Comparison of ENCODE assay signal across 9 mouse cellular contexts in the genomic region with DNA sequence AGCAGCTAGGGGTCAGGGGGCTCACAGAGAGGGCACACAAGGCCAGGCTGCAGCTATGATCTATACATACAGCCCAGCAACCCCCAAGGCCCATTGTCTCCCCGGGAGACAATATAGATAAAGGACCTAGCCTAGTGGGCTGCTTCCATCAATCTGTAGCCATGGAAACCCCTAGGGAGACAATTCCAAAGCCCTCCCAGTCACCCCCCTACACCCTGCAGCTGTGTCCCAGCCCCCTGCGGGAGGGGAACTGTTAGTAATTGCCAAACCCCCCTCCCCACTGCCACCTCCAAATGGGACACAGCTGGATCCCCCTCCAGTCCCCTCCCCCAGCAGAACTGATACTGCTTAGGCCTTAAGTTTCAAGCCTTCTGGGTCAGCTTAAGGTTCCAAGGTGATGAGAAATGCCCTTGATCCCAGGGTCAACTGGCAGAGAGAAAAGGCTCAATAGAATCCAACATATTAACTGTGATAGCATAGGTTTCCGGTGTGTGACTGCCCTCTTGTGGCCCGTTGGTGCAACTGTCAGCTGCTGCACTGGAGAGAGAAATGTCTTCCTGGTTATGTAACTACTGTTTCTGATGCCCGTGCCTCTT. TPM values are rescaled to one million over a fixed set of nuclear protein-coding genes. Genes with fewer than 3 reads are reported as not detected.
DNase-seq lines count a peak whose midpoint lies in the region; ATAC-seq and TF ChIP-seq lines count a peak whose summit lies in the region.
"Had no signal": no experiment of that assay in that cellular context is flagged by ENCODE, and none has a peak within 500 bp of the region (broad histone marks: within the 10 kb centered on the region; RNA-seq: fewer than 3 reads in every experiment).

No protein-coding gene starts in this region.

- 26% methylated on average over 5 of the region's 5 CpGs for WGBS in bone marrow, adult 2 months
- 3% methylated on average over 5 of the region's 5 CpGs for WGBS in embryonic facial prominence, embryonic 15.5 days
- WGBS in heart, embryonic 13.5 days = 18% methylated on average over 5 of the region's 5 CpGs
- WGBS in kidney, postnatal 0 days = 14% methylated on average over 5 of the region's 5 CpGs
- WGBS in liver, embryonic 11.5 days = 15% methylated on average over 5 of the region's 5 CpGs
- WGBS in stomach, postnatal 0 days = 13% methylated on average over 5 of the region's 5 CpGs

- H3K4me2 ChIP-seq in embryonic facial prominence, embryonic 15.5 days (replicated peaks) = no peak overlapping the region
- H3K4me2 ChIP-seq in heart, embryonic 13.5 days = peak overlapping the region; percentile 37
- H3K4me2 ChIP-seq in kidney, postnatal 0 days (ENCODE audit: low read length) = peak overlapping the region; percentile 16; the same call in 1 of the 2 replicates
- peak overlapping the region; percentile 34; the same call in 1 of the 2 replicates for H3K4me2 ChIP-seq in liver, embryonic 11.5 days
- H3K4me2 ChIP-seq in myocyte (ENCODE audit: low read depth) = peak overlapping the region; percentile 1
- no peak overlapping the region for H3K4me2 ChIP-seq in stomach, postnatal 0 days (replicated peaks; ENCODE audit: low read depth)

- H3K27me3 ChIP-seq in embryonic facial prominence, embryonic 15.5 days = no peaks in the 10 kb centered on the region
- no peaks in the 10 kb centered on the region for H3K27me3 ChIP-seq in heart, embryonic 13.5 days (replicated peaks)
- H3K27me3 ChIP-seq in kidney, postnatal 0 days (ENCODE audit: insufficient read depth, low read length) = no peaks in the 10 kb centered on the region
- H3K27me3 ChIP-seq in liver, embryonic 11.5 days (replicated peaks; ENCODE audit: control insufficient read depth, insufficient read depth, low read length) = no peaks in the 10 kb centered on the region
- no peaks in the 10 kb centered on the region for H3K27me3 ChIP-seq in myocyte (ENCODE audit: control insufficient read depth, insufficient read depth, insufficient read length)
- H3K27me3 ChIP-seq in stomach, postnatal 0 days (ENCODE audit: control insufficient read depth, insufficient read depth, low read length) = no peaks in the 10 kb centered on the region

- H3K9ac ChIP-seq in embryonic facial prominence, embryonic 15.5 days = no peak overlapping the region
- 0 out of 2 replicates have a peak overlapping the region, but pooled peaks have one; percentile 29 for H3K9ac ChIP-seq in heart, embryonic 13.5 days
- H3K9ac ChIP-seq in kidney, postnatal 0 days (ENCODE audit: low read depth, low read length) = no peak overlapping the region
- no peak overlapping the region for H3K9ac ChIP-seq in liver, embryonic 11.5 days (ENCODE audit: low read depth, low read length)
- no peak overlapping the region; the same call in 1 of the 2 replicates for H3K9ac ChIP-seq in stomach, postnatal 0 days (ENCODE audit: low read length)

- H3K4me3 ChIP-seq in bone marrow, adult 2 months (replicated peaks; ENCODE audit: control insufficient read depth, low read depth, low read length) = no peak overlapping the region
- H3K4me3 ChIP-seq in embryonic facial prominence, embryonic 15.5 days (replicated peaks) = no peak overlapping the region
- no peak overlapping the region for H3K4me3 ChIP-seq in heart, embryonic 13.5 days
- no peak overlapping the region for H3K4me3 ChIP-seq in kidney, postnatal 0 days (replicated peaks; ENCODE audit: low read depth, low read length)
- no peak overlapping the region for H3K4me3 ChIP-seq in liver, embryonic 11.5 days (ENCODE audit: low read depth, low read length)
- no peak overlapping the region for H3K4me3 ChIP-seq in myocyte
- no peak overlapping the region for H3K4me3 ChIP-seq in stomach, postnatal 0 days (ENCODE audit: low read depth, low read length)
- H3K4me3 ChIP-seq: erythroblast, embryonic 14.5 days had no signal

- TF ChIP-seq POLR2A in bone marrow, adult 2 months (IDR thresholded peaks at IDR 0.05; ENCODE audit: borderline replicate concordance, control insufficient read depth, low read depth, low read length) = no peak
- no peak for TF ChIP-seq POLR2A in myocyte (IDR thresholded peaks at IDR 0.05; ENCODE audit: insufficient read length, low read depth)

- no peak overlapping the region for H3ac ChIP-seq in myocyte (ENCODE audit: control insufficient read depth, insufficient read length)

- peak; percentile 20; the same call in 1 of the 2 replicates for ATAC-seq in embryonic facial prominence, embryonic 15.5 days (ENCODE audit: insufficient number of reproducible peaks, low FRiP score, low TSS enrichment, low read depth)
- ATAC-seq in heart, embryonic 13.5 days (ENCODE audit: extremely low read depth, insufficient number of reproducible peaks, low FRiP score, low TSS enrichment) = no peak
- peak; percentile 13; the same call in 1 of the 2 replicates for ATAC-seq in kidney, postnatal 0 days (replicated peaks; ENCODE audit: low FRiP score, low read depth)
- ATAC-seq in liver, embryonic 11.5 days (replicated peaks; ENCODE audit: low FRiP score) = peak; percentile 54; the same call in 1 of the 2 replicates
- peak; percentile 62 for ATAC-seq in stomach, postnatal 0 days (ENCODE audit: low FRiP score, low TSS enrichment)

- no peak for TF ChIP-seq EP300 in stomach, postnatal 0 days (optimal IDR thresholded peaks at IDR 0.05)

- no peaks in the 10 kb centered on the region for H3K9me3 ChIP-seq in embryonic facial prominence, embryonic 15.5 days (replicated peaks)
- no peaks in the 10 kb centered on the region for H3K9me3 ChIP-seq in heart, embryonic 13.5 days
- H3K9me3 ChIP-seq in kidney, postnatal 0 days (replicated peaks; ENCODE audit: low read length) = no peaks in the 10 kb centered on the region
- H3K9me3 ChIP-seq in liver, embryonic 11.5 days (ENCODE audit: control insufficient read depth, low read length) = no peaks in the 10 kb centered on the region
- no peaks in the 10 kb centered on the region for H3K9me3 ChIP-seq in stomach, postnatal 0 days (ENCODE audit: control insufficient read depth, low read length)

- TF ChIP-seq CTCF in bone marrow, adult 2 months (IDR thresholded peaks at IDR 0.05; ENCODE audit: control insufficient read depth, insufficient read depth, low read length) = peak; percentile 95
- TF ChIP-seq CTCF in kidney, postnatal 0 days (IDR thresholded peaks at IDR 0.05; ENCODE audit: low read depth) = peak; percentile 98
- peak; percentile 98 for TF ChIP-seq CTCF in stomach, postnatal 0 days (IDR thresholded peaks at IDR 0.05; ENCODE audit: low read depth)

- peak; percentile 93 for DNase-seq in CD4-positive, CD25-positive, alpha-beta regulatory T cell, adult 2 months (ENCODE audit: low read depth, low spot score)
- DNase-seq in kidney, postnatal 0 days (ENCODE audit: low spot score) = peak; percentile 94
- peak; percentile 78 for DNase-seq in liver, embryonic 11.5 days (ENCODE audit: low spot score)
- DNase-seq in stomach, postnatal 0 days (ENCODE audit: low spot score) = peak; percentile 84

- H3K79me2 ChIP-seq in myocyte (ENCODE audit: control insufficient read depth, insufficient read depth) = no peaks in the 10 kb centered on the region

- H3K4me1 ChIP-seq in bone marrow, adult 2 months (ENCODE audit: control insufficient read depth, insufficient read depth, low read length) = no peaks in the 10 kb centered on the region
- H3K4me1 ChIP-seq in embryonic facial prominence, embryonic 15.5 days = peaks cover 18% of the 10 kb centered on the region
- H3K4me1 ChIP-seq in heart, embryonic 13.5 days = peaks cover 12% of the 10 kb centered on the region; the same call in 1 of the 2 replicates
- H3K4me1 ChIP-seq in kidney, postnatal 0 days (replicated peaks; ENCODE audit: insufficient read depth, low read length) = no peaks in the 10 kb centered on the region
- H3K4me1 ChIP-seq in liver, embryonic 11.5 days (replicated peaks; ENCODE audit: control insufficient read depth, insufficient read depth, low read length) = peaks cover 4% of the 10 kb centered on the region
- H3K4me1 ChIP-seq in stomach, postnatal 0 days (replicated peaks; ENCODE audit: control insufficient read depth, insufficient read depth) = no peaks in the 10 kb centered on the region

- H3K36me3 ChIP-seq in embryonic facial prominence, embryonic 15.5 days = no peaks in the 10 kb centered on the region
- no peaks in the 10 kb centered on the region for H3K36me3 ChIP-seq in heart, embryonic 13.5 days
- no peaks in the 10 kb centered on the region for H3K36me3 ChIP-seq in kidney, postnatal 0 days (ENCODE audit: insufficient read depth, low read length)
- no peaks in the 10 kb centered on the region for H3K36me3 ChIP-seq in liver, embryonic 11.5 days (ENCODE audit: control insufficient read depth, insufficient read depth, low read length)
- H3K36me3 ChIP-seq in myocyte (ENCODE audit: control insufficient read depth, insufficient read depth) = no peaks in the 10 kb centered on the region
- no peaks in the 10 kb centered on the region for H3K36me3 ChIP-seq in stomach, postnatal 0 days (ENCODE audit: control insufficient read depth, insufficient read depth, low read length)

- H3K27ac ChIP-seq in bone marrow, adult 2 months (ENCODE audit: control insufficient read depth, insufficient read depth, low read depth, low read length, poor library complexity) = no peak overlapping the region
- H3K27ac ChIP-seq in embryonic facial prominence, embryonic 15.5 days (replicated peaks) = no peak overlapping the region
- no peak overlapping the region for H3K27ac ChIP-seq in heart, embryonic 13.5 days (replicated peaks)
- H3K27ac ChIP-seq in kidney, postnatal 0 days = no peak overlapping the region
- H3K27ac ChIP-seq in liver, embryonic 11.5 days (ENCODE audit: low read depth, low read length) = no peak overlapping the region
- no peak overlapping the region for H3K27ac ChIP-seq in stomach, postnatal 0 days (replicated peaks)

RNA-seq across cellular contexts. Expression of a gene that starts 12.3 kb away (rescaled TPM):
- 146 and 157 TPM in 2 replicates for polyA plus RNA-seq in bone marrow, adult 2 months (2011; ENCODE audit: insufficient read depth, insufficient read length, low replicate concordance, missing spikeins)
- 10.1 and 12.5 TPM in 2 replicates for polyA plus RNA-seq in embryonic facial prominence, embryonic 15.5 days (2015; fragmentation: Nextera tagmentation; extraction: Ambion mirVana)
- 6.2 and 6.6 TPM in 2 replicates for polyA plus RNA-seq in heart, embryonic 13.5 days (2015; fragmentation: Nextera tagmentation; extraction: Ambion mirVana)
- 3.2 and 3.8 TPM in 2 replicates for polyA plus RNA-seq in kidney, postnatal 0 days (2015; fragmentation: Nextera tagmentation; extraction: Ambion mirVana)
- polyA plus RNA-seq in liver, embryonic 11.5 days (2014; fragmentation: Nextera tagmentation; extraction: Ambion mirVana) = 9.0 and 9.2 TPM in 2 replicates
- 56.3 TPM for polyA plus RNA-seq in myocyte (2012; fragmentation: generic; extraction: Trizol)
- polyA plus RNA-seq in stomach, postnatal 0 days (2015; fragmentation: Nextera tagmentation; extraction: Ambion mirVana) = 0.91 and 1.5 TPM in 2 replicates

RNA-seq across cellular contexts. Expression of a gene that starts 16.6 kb away (rescaled TPM):
- 14.5 and 33.8 TPM in 2 replicates for polyA plus RNA-seq in bone marrow, adult 2 months (2011; ENCODE audit: insufficient read depth, insufficient read length, low replicate concordance, missing spikeins)
- polyA plus RNA-seq in embryonic facial prominence, embryonic 15.5 days (2015; fragmentation: Nextera tagmentation; extraction: Ambion mirVana) = 432 and 441 TPM in 2 replicates
- polyA plus RNA-seq in heart, embryonic 13.5 days (2015; fragmentation: Nextera tagmentation; extraction: Ambion mirVana) = 288 and 305 TPM in 2 replicates
- 764 and 829 TPM in 2 replicates for polyA plus RNA-seq in kidney, postnatal 0 days (2015; fragmentation: Nextera tagmentation; extraction: Ambion mirVana)
- polyA plus RNA-seq in liver, embryonic 11.5 days (2014; fragmentation: Nextera tagmentation; extraction: Ambion mirVana) = 191 and 200 TPM in 2 replicates
- polyA plus RNA-seq in myocyte (2012; fragmentation: generic; extraction: Trizol) = 15.2 TPM
- polyA plus RNA-seq in stomach, postnatal 0 days (2015; fragmentation: Nextera tagmentation; extraction: Ambion mirVana) = 201 and 224 TPM in 2 replicates

RNA-seq across cellular contexts. Expression of a gene that starts 46.3 kb away (rescaled TPM):
- 0.23 and 0.60 TPM in 2 replicates for polyA plus RNA-seq in bone marrow, adult 2 months (2011; ENCODE audit: insufficient read depth, insufficient read length, low replicate concordance, missing spikeins)
- 13.3 and 14.1 TPM in 2 replicates for polyA plus RNA-seq in embryonic facial prominence, embryonic 15.5 days (2015; fragmentation: Nextera tagmentation; extraction: Ambion mirVana)
- 2.6 and 3.4 TPM in 2 replicates for polyA plus RNA-seq in heart, embryonic 13.5 days (2015; fragmentation: Nextera tagmentation; extraction: Ambion mirVana)
- polyA plus RNA-seq in kidney, postnatal 0 days (2015; fragmentation: Nextera tagmentation; extraction: Ambion mirVana) = 2.7 and 3.0 TPM in 2 replicates
- 1.8 and 2.9 TPM in 2 replicates for polyA plus RNA-seq in liver, embryonic 11.5 days (2014; fragmentation: Nextera tagmentation; extraction: Ambion mirVana)
- polyA plus RNA-seq in myocyte (2012; fragmentation: generic; extraction: Trizol) = 3.9 TPM
- polyA plus RNA-seq in stomach, postnatal 0 days (2015; fragmentation: Nextera tagmentation; extraction: Ambion mirVana) = 1.6 and 1.9 TPM in 2 replicates

Comparison
In these comparisons a context has a peak if more than half of its experiments do, and no peak if none do; other contexts are left out.
1. H3K4me2 ChIP-seq: peak in heart, embryonic 13.5 days (single experiment), kidney, postnatal 0 days (single experiment), liver, embryonic 11.5 days (single experiment) and myocyte (single experiment); none in embryonic facial prominence, embryonic 15.5 days (single experiment) and stomach, postnatal 0 days (single experiment).
2. Peak in every context shown above with its lines, with median percentiles within 50 percentile points of each other: DNase-seq and CTCF ChIP-seq.